Mouse (Mus musculus) heart, embryonic 15.5 days (tissue): ENCODE measurements around the gene Atf7ip2. TPM values are rescaled to one million over a fixed set of nuclear protein-coding genes. Genes with fewer than 3 reads are reported as not detected.
"Not testable (repeated sequence)": the region's sequence is repeated elsewhere in the genome, so short reads cannot be mapped to it uniquely, and the experiment has no call there.

Experiments used
- ATAC-seq: fragments of 200-750 bp; cut with Nextera tagmentation; replicated peaks from 2 replicates; pipeline ENCODE4 v1.8.0; 2017; ENCODE audit warnings: low read depth, moderate TSS enrichment; ENCODE audit not compliant: insufficient number of reproducible peaks, insufficient read depth, low FRiP score
- H3K27ac ChIP-seq: fragments of 300-500 bp; sonication (generic); 2 replicates; pipeline ENCODE4 v1.5.1; 2015; ENCODE audit warnings: mild to moderate bottlenecking, inconsistent platforms
- H3K27me3 ChIP-seq: fragments of 300-500 bp; sonication (generic); 2 replicates; pipeline ENCODE4 v1.6.1; 2015; ENCODE audit warnings: inconsistent platforms
- H3K36me3 ChIP-seq: fragments of 300-500 bp; sonication (generic); 2 replicates; pipeline ENCODE4 v1.6.1; 2015; ENCODE audit warnings: mild to moderate bottlenecking, inconsistent platforms
- H3K4me1 ChIP-seq: fragments of 300-500 bp; sonication (generic); replicated peaks from 2 replicates; pipeline ENCODE4 v1.6.1; 2015; ENCODE audit warnings: inconsistent platforms
- H3K4me2 ChIP-seq: fragments of 300-500 bp; sonication (generic); 2 replicates; pipeline ENCODE4 v1.6.1; 2015; ENCODE audit warnings: inconsistent platforms, mild to moderate bottlenecking, moderate library complexity
- H3K4me3 ChIP-seq: fragments of 300-500 bp; sonication (generic); 2 replicates; pipeline ENCODE4 v1.5.1; 2015; ENCODE audit warnings: mild to moderate bottlenecking, inconsistent platforms
- H3K9ac ChIP-seq: fragments of 300-500 bp; sonication (generic); 2 replicates; pipeline ENCODE4 v1.6.1; 2015; ENCODE audit warnings: mild to moderate bottlenecking, inconsistent platforms
- H3K9me3 ChIP-seq: fragments of 300-500 bp; sonication (generic); replicated peaks from 2 replicates; pipeline ENCODE4 v1.6.1; 2016; ENCODE audit warnings: inconsistent platforms
- WGBS: fragments of 180-500 bp; shearing (Covaris S2); methylation state at CpG from one replicate; pipeline ENCODE4 v1.1.7; 2015; ENCODE audit warnings: mixed read lengths; 5-methylcytosine and 5-hydroxymethylcytosine counted together
- polyA plus RNA-seq: library from polyadenylated mRNA; unstranded; fragments of >200 nt; fragmentation: Nextera tagmentation; extraction: Ambion mirVana; gene quantifications from 2 replicates; pipeline ENCODE4 v1.2.1, GENCODE M21; 2015

Gene Atf7ip2
- 0.30 and 0.31 TPM in 2 replicates for polyA plus RNA-seq

GRCm38 (mm10) chr16:10192679-10193506 is at the start of gene Atf7ip2:
Gene Atf7ip2 (plus strand): TSS chr16:10192712.
- Histone ChIP-seq H3K4me3 (peak within 1 kb of the TSS; percentile 57), H3K4me2 (peak within 1 kb of the TSS; percentile 95), H3K36me3 (no peaks in the 10 kb centered on the region), H3K4me1 (peaks cover 5% of the 10 kb centered on the region), H3K9me3 (peaks cover 1% of the 10 kb centered on the region; the same call in 1 of the 2 replicates), H3K9ac (peak within 1 kb of the TSS; percentile 50), H3K27me3 (0 out of 2 replicates have a peak, but pooled peaks cover 5% of the 10 kb centered on the region), H3K27ac (no peak within 1 kb of the TSS)
- under 1% methylated on average over 63 of the region's 63 CpGs for WGBS
- ATAC-seq: peak; percentile 96

GRCm38 (mm10) chr16:10143166-10143565 is 49.3 kb upstream of the Atf7ip2 start:
- no peaks in the 10 kb centered on the region for H3K36me3 ChIP-seq
- 38% methylated on average over 2 of the region's 2 CpGs for WGBS
- H3K4me2 ChIP-seq: no peak overlapping the region
- H3K27ac ChIP-seq: no peak overlapping the region
- ATAC-seq: 0 out of 2 replicates have a peak, but pooled peaks have one; percentile 31
- H3K4me3 ChIP-seq: no peak overlapping the region
- no peaks in the 10 kb centered on the region for H3K9me3 ChIP-seq
- H3K27me3 ChIP-seq: no peaks in the 10 kb centered on the region
- no peak overlapping the region for H3K9ac ChIP-seq
- no peaks in the 10 kb centered on the region for H3K4me1 ChIP-seq

GRCm38 (mm10) chr16:10147401-10147800 is 45.1 kb upstream of the Atf7ip2 start:
- Histone ChIP-seq H3K27me3 (no peaks in the 10 kb centered on the region), H3K4me2 (no peak overlapping the region), H3K4me3 (no peak overlapping the region), H3K4me1 (no peaks in the 10 kb centered on the region), H3K9me3 (no peaks in the 10 kb centered on the region), H3K9ac (no peak overlapping the region), H3K36me3 (no peaks in the 10 kb centered on the region), H3K27ac (no peak overlapping the region)
- 89% methylated on average over 5 of the region's 5 CpGs for WGBS
- ATAC-seq: no peak

- WGBS: 73% methylated on average over 8 of the region's 8 CpGs
- H3K36me3 ChIP-seq: no peaks in the 10 kb centered on the region
- H3K27me3 ChIP-seq: no peaks in the 10 kb centered on the region
- ATAC-seq: no peak
- H3K27ac ChIP-seq: no peak overlapping the region
- no peak overlapping the region for H3K4me3 ChIP-seq
- no peaks in the 10 kb centered on the region for H3K9me3 ChIP-seq
- H3K4me1 ChIP-seq: no peaks in the 10 kb centered on the region
- H3K9ac ChIP-seq: no peak overlapping the region
- H3K4me2 ChIP-seq: no peak overlapping the region
Measured at GRCm38 (mm10) chr16:10169123-10169905, 23.2 kb upstream of the Atf7ip2 start.

- Histone ChIP-seq H3K27ac (no peak within 1 kb of the TSS), H3K9ac (no peak within 1 kb of the TSS), H3K9me3 (no peaks in the 10 kb centered on the region), H3K4me2 (no peak within 1 kb of the TSS), H3K27me3 (no peaks in the 10 kb centered on the region), H3K36me3 (no peaks in the 10 kb centered on the region), H3K4me3 (no peak within 1 kb of the TSS), H3K4me1 (no peaks in the 10 kb centered on the region)
- 81% methylated on average over 22 of the region's 22 CpGs for WGBS
- ATAC-seq: no peak
Measured at GRCm38 (mm10) chr16:10170005-10170404, 22.5 kb upstream of the Atf7ip2 start, which contains the start of gene Rpl39l. Gene Rpl39l (plus strand): TSS chr16:10170226.

- Histone ChIP-seq H3K9me3 (no peaks in the 10 kb centered on the region), H3K4me1 (no peaks in the 10 kb centered on the region), H3K4me3 (no peak overlapping the region), H3K36me3 (no peaks in the 10 kb centered on the region), H3K27ac (no peak overlapping the region), H3K4me2 (no peak overlapping the region), H3K27me3 (no peaks in the 10 kb centered on the region), H3K9ac (no peak overlapping the region)
- WGBS: 77% methylated on average over 4 of the region's 4 CpGs
- ATAC-seq: no peak
Measured at GRCm38 (mm10) chr16:10171276-10171675, 21.2 kb upstream of the Atf7ip2 start.

- WGBS: 82% methylated on average over 3 of the region's 3 CpGs
- no peak for ATAC-seq
- Histone ChIP-seq H3K9ac (no peak overlapping the region), H3K27ac (no peak overlapping the region), H3K36me3 (no peaks in the 10 kb centered on the region), H3K9me3 (0 out of 2 replicates have a peak, but pooled peaks cover 3% of the 10 kb centered on the region), H3K27me3 (no peaks in the 10 kb centered on the region), H3K4me3 (no peak overlapping the region), H3K4me1 (no peaks in the 10 kb centered on the region), H3K4me2 (no peak overlapping the region)
Measured at GRCm38 (mm10) chr16:10172179-10172820, 20.2 kb upstream of the Atf7ip2 start.

GRCm38 (mm10) chr16:10187461-10187860 is 5.1 kb upstream of the Atf7ip2 start:
- not testable (repeated sequence) for H3K9ac ChIP-seq, H3K36me3 ChIP-seq, H3K27ac ChIP-seq, H3K4me2 ChIP-seq, H3K4me1 ChIP-seq, H3K27me3 ChIP-seq, H3K4me3 ChIP-seq, ATAC-seq
- WGBS: 92% methylated on average over 10 of the region's 10 CpGs
- H3K9me3 ChIP-seq: peaks cover 21% of the 10 kb centered on the region

GRCm38 (mm10) chr16:10208777-10209176 is 16.3 kb downstream of the Atf7ip2 start:
- Histone ChIP-seq H3K9me3 (no peaks in the 10 kb centered on the region), H3K27me3 (no peaks in the 10 kb centered on the region), H3K4me2 (no peak overlapping the region), H3K9ac (no peak overlapping the region), H3K27ac (no peak overlapping the region), H3K4me1 (no peaks in the 10 kb centered on the region), H3K4me3 (no peak overlapping the region), H3K36me3 (no peaks in the 10 kb centered on the region)
- 63% methylated on average over 1 of the region's 1 CpGs for WGBS
- no peak for ATAC-seq

- H3K4me2 ChIP-seq, H3K4me1 ChIP-seq, H3K9ac ChIP-seq, H3K9me3 ChIP-seq, H3K4me3 ChIP-seq, ATAC-seq, H3K27ac ChIP-seq, H3K27me3 ChIP-seq, H3K36me3 ChIP-seq: not testable (repeated sequence)
- WGBS: 75% methylated on average over 1 of the region's 1 CpGs
Measured at GRCm38 (mm10) chr16:10216366-10216765, 23.9 kb downstream of the Atf7ip2 start.

- not testable (repeated sequence) for H3K36me3 ChIP-seq, H3K4me1 ChIP-seq, H3K9me3 ChIP-seq, H3K4me2 ChIP-seq, ATAC-seq, H3K4me3 ChIP-seq, H3K27ac ChIP-seq, H3K27me3 ChIP-seq, H3K9ac ChIP-seq
- WGBS: 76% methylated on average over 2 of the region's 2 CpGs
Measured at GRCm38 (mm10) chr16:10217020-10217419, 24.5 kb downstream of the Atf7ip2 start.
